Mouse (Mus musculus) intestine, embryonic 14.5 days (tissue): ENCODE results near the gene Cort. TPM values are rescaled to one million over a fixed set of nuclear protein-coding genes. Genes with fewer than 3 reads are reported as not detected.
A peak's percentile ranks its signal among the peaks of the same experiment; 100 is the strongest.
"Not testable (repeated sequence)": the region's sequence is repeated elsewhere in the genome, so short reads cannot be mapped to it uniquely, and the experiment has no call there.

Experiments used
- ATAC-seq: fragments of 200-750 bp; cut with Nextera tagmentation; replicated peaks from 2 replicates; pipeline ENCODE4 v1.8.0; 2017; ENCODE audit warnings: low read depth, moderate number of reproducible peaks, moderate TSS enrichment, moderate library complexity; ENCODE audit not compliant: low FRiP score, low TSS enrichment
- DNase-seq: peaks from one replicate; pipeline ENCODE4 v3.0.0-alpha.2; 2018; ENCODE audit warnings: low spot score
- H3K27ac ChIP-seq: fragments of 300-500 bp; sonication (generic); 2 replicates; pipeline ENCODE4 v1.5.1; 2014; ENCODE audit warnings: low read depth, mild to moderate bottlenecking, control low read depth
- H3K27me3 ChIP-seq: fragments of 300-500 bp; sonication (generic); replicated peaks from 2 replicates; pipeline ENCODE4 v1.6.1; 2014; ENCODE audit warnings: low read length, control low read depth; ENCODE audit not compliant: control insufficient read depth, insufficient read depth
- H3K36me3 ChIP-seq: fragments of 300-500 bp; sonication (generic); 2 replicates; pipeline ENCODE4 v1.6.1; 2014; ENCODE audit warnings: low read length, control low read depth; ENCODE audit not compliant: control insufficient read depth, insufficient read depth
- H3K4me1 ChIP-seq: fragments of 300-500 bp; sonication (generic); replicated peaks from 2 replicates; pipeline ENCODE4 v1.6.1; 2014; ENCODE audit warnings: low read length, control low read depth, mixed read lengths; ENCODE audit not compliant: control insufficient read depth, insufficient read depth
- H3K4me2 ChIP-seq: fragments of 300-500 bp; sonication (generic); 2 replicates; pipeline ENCODE4 v1.6.1; 2014; ENCODE audit warnings: low read length
- H3K4me3 ChIP-seq: fragments of 300-500 bp; sonication (generic); 2 replicates; pipeline ENCODE4 v1.5.1; 2014; ENCODE audit warnings: low read depth, low read length, control low read depth, mixed read lengths
- H3K9ac ChIP-seq: fragments of 300-500 bp; sonication (generic); 2 replicates; pipeline ENCODE4 v1.6.1; 2014; ENCODE audit warnings: mild to moderate bottlenecking, low read length
- H3K9me3 ChIP-seq: fragments of 300-500 bp; sonication (generic); 2 replicates; pipeline ENCODE4 v1.6.1; 2016; ENCODE audit warnings: low read length, control low read depth; ENCODE audit not compliant: control insufficient read depth
- WGBS: fragments of 180-500 bp; shearing (Covaris S2); extraction: QIAGEN DNeasy Blood & Tissue Kit; methylation state at CpG from one replicate; pipeline ENCODE4 v1.1.7; 2014; 5-methylcytosine and 5-hydroxymethylcytosine counted together
- polyA plus RNA-seq: library from polyadenylated mRNA; unstranded; fragments of >200 nt; fragmentation: Nextera tagmentation; extraction: Ambion mirVana; gene quantifications from 2 replicates; pipeline ENCODE4 v1.2.1, GENCODE M21; 2014

The Cort gene
- polyA plus RNA-seq, 1 experiment from 2014 or later: not detected

- peaks cover 3% of the 10 kb centered on the region; the same call in 1 of the 2 replicates for H3K4me1 ChIP-seq
- peaks cover 22% of the 10 kb centered on the region for H3K36me3 ChIP-seq
- WGBS: 90% methylated on average over 23 of the region's 23 CpGs
- no peak overlapping the region for H3K27ac ChIP-seq
- H3K9ac ChIP-seq: no peak overlapping the region
- H3K4me2 ChIP-seq: no peak overlapping the region
- ATAC-seq (no peak), DNase-seq (no peak)
- no peaks in the 10 kb centered on the region for H3K9me3 ChIP-seq
- H3K4me3 ChIP-seq: no peak overlapping the region
- no peaks in the 10 kb centered on the region for H3K27me3 ChIP-seq
Observed at GRCm38 (mm10) chr4:149131021-149131752, 4.6 kb upstream of the Cort start.

GRCm38 (mm10) chr4:149128467-149128866, 1.9 kb upstream of the Cort start:
- no peak for DNase-seq
- H3K27me3 ChIP-seq: no peaks in the 10 kb centered on the region
- no peak overlapping the region for H3K4me3 ChIP-seq
- peaks cover 22% of the 10 kb centered on the region for H3K36me3 ChIP-seq
- 75% methylated on average over 18 of the region's 18 CpGs for WGBS
- no peak overlapping the region for H3K9ac ChIP-seq
- H3K4me2 ChIP-seq: no peak overlapping the region
- ATAC-seq: no peak
- H3K4me1 ChIP-seq: peaks cover 8% of the 10 kb centered on the region; the same call in 1 of the 2 replicates
- H3K27ac ChIP-seq: no peak overlapping the region
- H3K9me3 ChIP-seq: no peaks in the 10 kb centered on the region

- Histone ChIP-seq H3K27ac (no peak overlapping the region), H3K9me3 (no peaks in the 10 kb centered on the region), H3K27me3 (no peaks in the 10 kb centered on the region), H3K36me3 (peaks cover 14% of the 10 kb centered on the region), H3K9ac (no peak overlapping the region), H3K4me1 (peaks cover 8% of the 10 kb centered on the region; the same call in 1 of the 2 replicates), H3K4me2 (no peak overlapping the region), H3K4me3 (no peak overlapping the region)
- 45% methylated on average over 6 of the region's 6 CpGs for WGBS
- no peak for DNase-seq
- no peak for ATAC-seq
Observed at GRCm38 (mm10) chr4:149126115-149126509, 451 bp downstream of the Cort start.

DNA sequence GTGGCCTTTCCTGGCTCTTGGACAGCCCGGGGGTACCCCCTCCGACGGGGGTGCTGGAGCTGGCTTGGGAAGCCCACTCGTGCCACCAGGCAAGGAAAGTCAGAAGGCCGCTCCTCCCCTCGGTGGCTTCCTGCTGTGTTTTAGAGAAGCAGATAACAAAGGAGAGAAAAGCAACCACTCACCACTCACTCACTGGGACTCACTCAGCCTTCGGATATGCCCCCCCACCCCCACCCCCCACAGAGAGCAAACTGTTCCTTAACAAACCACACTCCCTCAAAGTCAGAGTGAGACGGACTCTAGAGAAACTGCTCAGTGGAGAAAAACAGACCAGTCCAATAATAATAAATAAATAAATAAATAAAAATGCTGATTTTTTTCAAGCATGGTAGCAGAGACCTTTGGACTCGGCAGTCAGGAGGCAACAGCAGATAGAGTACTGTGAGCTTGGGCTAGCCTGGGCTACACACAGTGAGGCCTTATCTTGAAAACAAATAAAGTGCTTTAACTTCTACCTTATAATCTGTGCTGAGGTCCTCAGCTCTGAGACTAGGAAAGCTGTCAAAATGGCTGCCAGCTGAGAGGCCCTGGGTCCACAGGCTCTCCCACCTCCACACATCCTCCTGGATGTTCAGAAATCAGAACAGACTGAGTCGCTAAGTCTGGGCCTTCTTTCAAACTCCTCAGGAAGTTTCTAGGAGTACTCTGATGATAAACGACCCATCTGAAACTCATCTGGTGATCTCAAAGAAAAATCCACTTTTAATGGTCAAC, 1.0 kb downstream of the Cort start:
- 68% methylated on average over 11 of the region's 11 CpGs for WGBS
- no peaks in the 10 kb centered on the region for H3K27me3 ChIP-seq
- H3K9ac ChIP-seq: no peak overlapping the region
- no peak for ATAC-seq
- peaks cover 8% of the 10 kb centered on the region; the same call in 1 of the 2 replicates for H3K4me1 ChIP-seq
- H3K9me3 ChIP-seq: no peaks in the 10 kb centered on the region
- peaks cover 10% of the 10 kb centered on the region for H3K36me3 ChIP-seq
- no peak for DNase-seq
- H3K27ac ChIP-seq: no peak overlapping the region
- no peak overlapping the region for H3K4me2 ChIP-seq
- H3K4me3 ChIP-seq: no peak overlapping the region

GRCm38 (mm10) chr4:149123432-149123831, 3.1 kb downstream of the Cort start:
- Histone ChIP-seq H3K27me3 (no peaks in the 10 kb centered on the region), H3K36me3 (no peaks in the 10 kb centered on the region), H3K9ac (no peak overlapping the region), H3K9me3 (no peaks in the 10 kb centered on the region), H3K4me2 (no peak overlapping the region), H3K4me1 (peaks cover 8% of the 10 kb centered on the region; the same call in 1 of the 2 replicates), H3K4me3 (no peak overlapping the region), H3K27ac (no peak overlapping the region)
- 0 out of 2 replicates have a peak, but pooled peaks have one; percentile 21 for ATAC-seq
- DNase-seq: no peak
- WGBS: 61% methylated on average over 5 of the region's 5 CpGs

DNA sequence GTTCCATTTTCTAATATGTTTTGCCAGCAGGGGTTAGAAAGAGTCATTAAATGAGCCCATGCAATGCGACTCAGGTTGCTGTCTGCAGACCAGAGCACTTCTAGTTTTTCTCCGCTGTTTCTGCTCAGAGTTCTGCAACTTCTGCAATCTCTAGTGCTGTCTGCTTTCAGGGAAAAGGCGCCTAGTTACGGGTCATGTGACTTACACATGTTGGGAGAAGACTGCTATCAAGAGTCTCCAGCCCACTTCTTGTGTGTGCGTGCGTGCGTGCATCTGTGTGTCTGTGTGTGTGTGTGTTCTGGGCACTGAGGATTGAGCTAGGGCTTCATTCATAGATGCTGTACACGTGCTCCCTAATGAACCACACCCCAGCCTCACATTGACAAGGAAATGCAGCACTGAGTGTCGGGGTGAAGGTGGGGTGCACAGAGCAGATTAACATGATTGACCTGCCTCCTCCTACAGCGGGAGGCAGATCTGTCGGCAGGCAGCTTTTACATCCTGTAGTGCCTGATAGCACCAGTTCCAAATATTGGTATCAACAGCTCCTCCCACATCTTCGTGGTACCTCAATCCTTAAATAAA, 6.5 kb downstream of the Cort start:
- WGBS: 85% methylated on average over 12 of the region's 12 CpGs
- not testable (repeated sequence) for H3K27ac ChIP-seq, DNase-seq, H3K27me3 ChIP-seq, ATAC-seq, H3K9ac ChIP-seq, H3K4me3 ChIP-seq, H3K9me3 ChIP-seq, H3K4me2 ChIP-seq, H3K4me1 ChIP-seq
- peaks cover 10% of the 10 kb centered on the region; the same call in 1 of the 2 replicates for H3K36me3 ChIP-seq

GRCm38 (mm10) chr4:149103875-149104561, 22.5 kb downstream of the Cort start, which contains the start of gene Dffa:
Gene Dffa (plus strand): TSS chr4:149104146.
- peak; percentile 96 for DNase-seq
- H3K9ac ChIP-seq: peak within 1 kb of the TSS; percentile 73

GRCm38 (mm10) chr4:149101456-149101855, 25.1 kb downstream of the Cort start:
- Histone ChIP-seq H3K4me2 (no peak overlapping the region), H3K4me3 (no peak overlapping the region), H3K9ac (no peak overlapping the region), H3K9me3 (no peaks in the 10 kb centered on the region), H3K4me1 (peaks cover 20% of the 10 kb centered on the region), H3K27me3 (no peaks in the 10 kb centered on the region), H3K27ac (no peak overlapping the region), H3K36me3 (peaks cover 4% of the 10 kb centered on the region; the same call in 1 of the 2 replicates)
- no peak for DNase-seq
- 83% methylated on average over 3 of the region's 3 CpGs for WGBS
- no peak for ATAC-seq

More at GRCm38 (mm10) chr4:149103875-149104561, 22.5 kb downstream of the Cort start, which contains the start of gene Dffa:
- no peaks in the 10 kb centered on the region for H3K27me3 ChIP-seq
- ATAC-seq: peak; percentile 76
- peak within 1 kb of the TSS; percentile 97 for H3K4me2 ChIP-seq
- H3K4me1 ChIP-seq: peaks cover 8% of the 10 kb centered on the region; the same call in 1 of the 2 replicates
- WGBS: 1% methylated on average over 35 of the region's 35 CpGs
- H3K9me3 ChIP-seq: no peaks in the 10 kb centered on the region
- no peak within 1 kb of the TSS for H3K27ac ChIP-seq
- H3K36me3 ChIP-seq: peaks cover 20% of the 10 kb centered on the region
- peak within 1 kb of the TSS; percentile 72 for H3K4me3 ChIP-seq
